Mouse (Mus musculus): Measurements from ENCODE around the gene Obsl1. TPM values are rescaled to one million over a fixed set of nuclear protein-coding genes. Genes with fewer than 3 reads are reported as not detected.

The Obsl1 gene
- polyA plus RNA-seq, 1 experiment from 2014 or later = 104 TPM

GRCm38 (mm10) chr1:75516703-75517380 lies 10.6 kb upstream of the Obsl1 start:
- 56% methylated on average over 15 of the region's 15 CpGs for WGBS
- H3K9ac ChIP-seq = no peak overlapping the region
- H3K4me2 ChIP-seq (replicated peaks) = no peak overlapping the region
- peaks cover 22% of the 10 kb centered on the region for H3K4me1 ChIP-seq
- H3K4me3 ChIP-seq (replicated peaks) = no peak overlapping the region
- no peaks in the 10 kb centered on the region for H3K36me3 ChIP-seq
- no peak overlapping the region; the same call in 1 of the 2 replicates for H3K27ac ChIP-seq (replicated peaks)
- no peak for ATAC-seq (ENCODE audit: insufficient number of reproducible peaks, low FRiP score, low TSS enrichment, low read depth)
- H3K9me3 ChIP-seq (replicated peaks) = no peaks in the 10 kb centered on the region
- no peaks in the 10 kb centered on the region for H3K27me3 ChIP-seq

GRCm38 (mm10) chr1:75512550-75512949 lies 6.3 kb upstream of the Obsl1 start:
- no peak overlapping the region for H3K4me2 ChIP-seq (replicated peaks)
- H3K36me3 ChIP-seq = no peaks in the 10 kb centered on the region
- no peak for ATAC-seq (ENCODE audit: insufficient number of reproducible peaks, low FRiP score, low TSS enrichment, low read depth)
- no peak overlapping the region for H3K4me3 ChIP-seq (replicated peaks)
- H3K9me3 ChIP-seq (replicated peaks) = no peaks in the 10 kb centered on the region
- H3K27ac ChIP-seq (replicated peaks) = no peak overlapping the region
- no peak overlapping the region for H3K9ac ChIP-seq
- 87% methylated on average over 3 of the region's 3 CpGs for WGBS
- peaks cover 17% of the 10 kb centered on the region; the same call in 1 of the 2 replicates for H3K4me1 ChIP-seq
- H3K27me3 ChIP-seq = no peaks in the 10 kb centered on the region

GRCm38 (mm10) chr1:75511437-75512210 lies 5.4 kb upstream of the Obsl1 start:
- 62% methylated on average over 4 of the region's 4 CpGs for WGBS
- no peaks in the 10 kb centered on the region for H3K36me3 ChIP-seq
- ATAC-seq (ENCODE audit: insufficient number of reproducible peaks, low FRiP score, low TSS enrichment, low read depth) = no peak
- H3K4me1 ChIP-seq = peaks cover 21% of the 10 kb centered on the region
- H3K4me2 ChIP-seq (replicated peaks) = no peak overlapping the region
- no peak overlapping the region for H3K4me3 ChIP-seq (replicated peaks)
- H3K27ac ChIP-seq (replicated peaks) = no peak overlapping the region
- H3K9me3 ChIP-seq (replicated peaks) = no peaks in the 10 kb centered on the region
- no peaks in the 10 kb centered on the region for H3K27me3 ChIP-seq
- no peak overlapping the region for H3K9ac ChIP-seq

- Histone ChIP-seq H3K9ac (no peak overlapping the region), H3K4me1 (peaks cover 26% of the 10 kb centered on the region), H3K9me3 (replicated peaks) (no peaks in the 10 kb centered on the region), H3K36me3 (no peaks in the 10 kb centered on the region), H3K4me3 (replicated peaks) (no peak overlapping the region), H3K4me2 (replicated peaks) (no peak overlapping the region), H3K27me3 (no peaks in the 10 kb centered on the region), H3K27ac (replicated peaks) (no peak overlapping the region)
- 76% methylated on average over 5 of the region's 5 CpGs for WGBS
- no peak for ATAC-seq (ENCODE audit: insufficient number of reproducible peaks, low FRiP score, low TSS enrichment, low read depth)
Observed at GRCm38 (mm10) chr1:75510154-75510553, 3.9 kb upstream of the Obsl1 start.

- no peaks in the 10 kb centered on the region for H3K27me3 ChIP-seq
- H3K4me1 ChIP-seq = peaks cover 31% of the 10 kb centered on the region
- ATAC-seq (ENCODE audit: insufficient number of reproducible peaks, low FRiP score, low TSS enrichment, low read depth) = no peak
- H3K9ac ChIP-seq = no peak overlapping the region
- no peak overlapping the region for H3K4me2 ChIP-seq (replicated peaks)
- no peak overlapping the region for H3K27ac ChIP-seq (replicated peaks)
- no peak overlapping the region for H3K4me3 ChIP-seq (replicated peaks)
- H3K36me3 ChIP-seq = no peaks in the 10 kb centered on the region
- no peaks in the 10 kb centered on the region for H3K9me3 ChIP-seq (replicated peaks)
- WGBS = 58% methylated on average over 20 of the region's 20 CpGs
Observed at GRCm38 (mm10) chr1:75509586-75509985, 3.3 kb upstream of the Obsl1 start.

- H3K4me1 ChIP-seq = peaks cover 52% of the 10 kb centered on the region
- peak within 1 kb of the TSS; percentile 60 for H3K9ac ChIP-seq
- H3K4me3 ChIP-seq (replicated peaks) = peak within 1 kb of the TSS; percentile 73
- H3K27ac ChIP-seq (replicated peaks) = peak within 1 kb of the TSS; percentile 98
- H3K27me3 ChIP-seq = no peaks in the 10 kb centered on the region
- no peaks in the 10 kb centered on the region for H3K9me3 ChIP-seq (replicated peaks)
- ATAC-seq (ENCODE audit: insufficient number of reproducible peaks, low FRiP score, low TSS enrichment, low read depth) = no peak
- 70% methylated on average over 10 of the region's 10 CpGs for WGBS
- peaks cover 17% of the 10 kb centered on the region for H3K36me3 ChIP-seq
- H3K4me2 ChIP-seq (replicated peaks) = peak within 1 kb of the TSS; percentile 79
Observed at GRCm38 (mm10) chr1:75507006-75507405, 754 bp upstream of the Obsl1 start, which contains the start of gene Inha. TSS of gene Inha (plus strand) at chr1:75507077.

- WGBS = under 1% methylated on average over 84 of the region's 84 CpGs
- H3K4me3 ChIP-seq (replicated peaks) = peak overlapping the region; percentile 73
- peak; percentile 26; the same call in 1 of the 2 replicates for ATAC-seq (ENCODE audit: insufficient number of reproducible peaks, low FRiP score, low TSS enrichment, low read depth)
Observed at GRCm38 (mm10) chr1:75505159-75505955, 895 bp downstream of the Obsl1 start.

GRCm38 (mm10) chr1:75504256-75505045 lies 1.8 kb downstream of the Obsl1 start:
- peak overlapping the region; percentile 98 for H3K27ac ChIP-seq (replicated peaks)
- ATAC-seq (ENCODE audit: insufficient number of reproducible peaks, low FRiP score, low TSS enrichment, low read depth) = no peak
- no peaks in the 10 kb centered on the region for H3K27me3 ChIP-seq
- no peak overlapping the region for H3K9ac ChIP-seq
- peak overlapping the region; percentile 79 for H3K4me2 ChIP-seq (replicated peaks)
- H3K4me3 ChIP-seq (replicated peaks) = peak overlapping the region; percentile 73
- peaks cover 42% of the 10 kb centered on the region for H3K4me1 ChIP-seq
- WGBS = 37% methylated on average over 9 of the region's 9 CpGs
- H3K9me3 ChIP-seq (replicated peaks) = no peaks in the 10 kb centered on the region
- H3K36me3 ChIP-seq = peaks cover 41% of the 10 kb centered on the region

More at GRCm38 (mm10) chr1:75505159-75505955, 895 bp downstream of the Obsl1 start:
- peak overlapping the region; percentile 60 for H3K9ac ChIP-seq
- H3K27me3 ChIP-seq = no peaks in the 10 kb centered on the region
- peak overlapping the region; percentile 79 for H3K4me2 ChIP-seq (replicated peaks)
- H3K36me3 ChIP-seq = peaks cover 32% of the 10 kb centered on the region
- peaks cover 43% of the 10 kb centered on the region for H3K4me1 ChIP-seq
- H3K27ac ChIP-seq (replicated peaks) = peak overlapping the region; percentile 98
- H3K9me3 ChIP-seq (replicated peaks) = no peaks in the 10 kb centered on the region

- H3K9ac ChIP-seq = no peak overlapping the region
- WGBS = 65% methylated on average over 23 of the region's 23 CpGs
- no peak for ATAC-seq (ENCODE audit: insufficient number of reproducible peaks, low FRiP score, low TSS enrichment, low read depth)
- H3K4me2 ChIP-seq (replicated peaks) = peak overlapping the region; percentile 79
- peaks cover 50% of the 10 kb centered on the region for H3K36me3 ChIP-seq
- no peak overlapping the region for H3K27ac ChIP-seq (replicated peaks)
- no peaks in the 10 kb centered on the region for H3K9me3 ChIP-seq (replicated peaks)
- H3K27me3 ChIP-seq = no peaks in the 10 kb centered on the region
- peaks cover 39% of the 10 kb centered on the region for H3K4me1 ChIP-seq
- peak overlapping the region; percentile 73 for H3K4me3 ChIP-seq (replicated peaks)
Observed at GRCm38 (mm10) chr1:75503651-75503980, 2.6 kb downstream of the Obsl1 start.

- ATAC-seq (ENCODE audit: insufficient number of reproducible peaks, low FRiP score, low TSS enrichment, low read depth) = no peak
- H3K36me3 ChIP-seq = peaks cover 55% of the 10 kb centered on the region
- 87% methylated on average over 25 of the region's 25 CpGs for WGBS
- no peak overlapping the region for H3K27ac ChIP-seq (replicated peaks)
- peaks cover 39% of the 10 kb centered on the region for H3K4me1 ChIP-seq
- H3K4me2 ChIP-seq (replicated peaks) = peak overlapping the region; percentile 79; the same call in 1 of the 2 replicates
- peak overlapping the region; percentile 73; the same call in 1 of the 2 replicates for H3K4me3 ChIP-seq (replicated peaks)
- no peaks in the 10 kb centered on the region for H3K27me3 ChIP-seq
- no peak overlapping the region for H3K9ac ChIP-seq
- no peaks in the 10 kb centered on the region for H3K9me3 ChIP-seq (replicated peaks)
Observed at GRCm38 (mm10) chr1:75502945-75503650, 3.2 kb downstream of the Obsl1 start.
